Mouse (Mus musculus): ENCODE results near the gene Dgcr6. TPM values are rescaled to one million over a fixed set of nuclear protein-coding genes. Genes with fewer than 3 reads are reported as not detected.

Dgcr6 gene
- polyA plus RNA-seq, 1 experiment from 2014 or later, result 78.6 TPM

DNA sequence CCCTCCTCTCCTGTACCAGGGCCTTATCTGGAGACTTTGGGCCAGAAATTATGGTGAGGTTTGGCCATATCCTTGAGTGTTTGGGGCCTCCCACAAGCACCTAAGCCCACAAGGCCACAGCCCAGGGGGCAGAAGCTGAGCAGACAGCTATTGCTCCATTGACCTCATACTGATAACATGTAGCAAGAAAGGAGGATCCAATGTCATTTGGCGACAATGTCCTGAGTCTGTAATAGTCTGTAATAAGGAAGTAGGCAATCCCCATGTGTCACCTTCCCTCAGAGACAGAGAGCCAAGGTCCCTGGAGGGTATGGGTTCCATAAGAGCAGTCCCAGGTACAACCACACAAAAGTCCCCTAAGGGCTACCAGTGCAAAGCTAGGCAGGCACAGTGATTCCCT is 29.6 kb downstream of the Dgcr6 start:
- Histone ChIP-seq H3K4me2 (replicated peaks; ENCODE audit: low read depth, low read length) (no peak overlapping the region), H3K27ac (ENCODE audit: low read length) (no peak overlapping the region), H3K9me3 (ENCODE audit: low read length) (no peaks in the 10 kb centered on the region), H3K4me1 (ENCODE audit: insufficient read depth, low read depth, low read length) (no peaks in the 10 kb centered on the region), H3K4me3 (ENCODE audit: low read depth, low read length) (no peak overlapping the region), H3K9ac (replicated peaks; ENCODE audit: low read depth) (no peak overlapping the region), H3K27me3 (replicated peaks; ENCODE audit: insufficient read depth, low read length) (no peaks in the 10 kb centered on the region), H3K36me3 (ENCODE audit: insufficient read depth, low read length) (no peaks in the 10 kb centered on the region)
- TF ChIP-seq CTCF (IDR thresholded peaks at IDR 0.05) (no peak), EP300 (IDR thresholded peaks at IDR 0.05) (no peak)
- ATAC-seq, result no peak
- 74% methylated on average over 1 of the region's 1 CpGs for WGBS
- no peak for DNase-seq (ENCODE audit: low spot score)

DNA sequence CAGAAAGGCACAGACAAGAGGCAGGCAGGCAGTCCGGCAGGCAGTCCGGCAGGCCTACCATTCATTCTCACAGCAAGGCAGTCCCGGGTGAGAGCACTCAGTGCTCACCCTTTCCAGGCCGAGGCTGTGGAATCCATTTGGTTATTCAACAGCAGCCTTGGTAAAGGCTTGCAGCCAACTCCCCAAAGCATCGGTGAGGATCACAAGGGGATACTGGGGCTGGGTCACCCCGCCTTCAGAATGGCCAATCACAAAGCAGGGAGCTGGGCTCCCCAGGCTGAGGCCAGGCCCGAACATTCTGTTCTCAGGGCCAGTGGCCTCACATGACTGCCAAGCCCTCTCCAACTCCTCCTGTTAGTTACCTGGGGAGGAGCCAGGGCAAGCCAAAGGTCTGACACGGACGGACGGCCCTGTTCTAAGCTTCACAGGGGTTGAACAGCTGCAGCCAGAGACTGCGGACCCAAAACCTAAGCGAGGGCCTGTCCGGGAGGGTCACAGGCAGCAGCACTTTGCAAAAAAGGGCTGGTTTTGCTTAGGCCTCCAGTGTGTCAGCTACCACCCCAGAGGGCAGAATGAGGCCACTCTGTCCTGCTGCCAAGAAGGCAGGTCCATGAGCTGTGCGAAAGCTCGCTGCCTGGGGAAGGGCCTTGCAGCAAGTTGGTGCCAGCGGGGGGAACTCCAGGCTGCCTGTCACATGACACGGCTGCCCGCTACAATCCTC is 30.7 kb downstream of the Dgcr6 start:
- Histone ChIP-seq H3K4me1 (ENCODE audit: insufficient read depth, low read depth, low read length) (peaks cover 4% of the 10 kb centered on the region; the same call in 1 of the 2 replicates), H3K27me3 (replicated peaks; ENCODE audit: insufficient read depth, low read length) (no peaks in the 10 kb centered on the region), H3K4me3 (ENCODE audit: low read depth, low read length) (no peak overlapping the region), H3K36me3 (ENCODE audit: insufficient read depth, low read length) (no peaks in the 10 kb centered on the region), H3K4me2 (replicated peaks; ENCODE audit: low read depth, low read length) (no peak overlapping the region), H3K27ac (ENCODE audit: low read length) (no peak overlapping the region), H3K9me3 (ENCODE audit: low read length) (no peaks in the 10 kb centered on the region), H3K9ac (replicated peaks; ENCODE audit: low read depth) (no peak overlapping the region)
- DNase-seq (ENCODE audit: low spot score) (peak; percentile 38), ATAC-seq (peak; percentile 51)
- WGBS, result 75% methylated on average over 18 of the region's 18 CpGs
- TF ChIP-seq EP300 (IDR thresholded peaks at IDR 0.05) (peak; percentile 66), CTCF (IDR thresholded peaks at IDR 0.05) (no peak)

DNA sequence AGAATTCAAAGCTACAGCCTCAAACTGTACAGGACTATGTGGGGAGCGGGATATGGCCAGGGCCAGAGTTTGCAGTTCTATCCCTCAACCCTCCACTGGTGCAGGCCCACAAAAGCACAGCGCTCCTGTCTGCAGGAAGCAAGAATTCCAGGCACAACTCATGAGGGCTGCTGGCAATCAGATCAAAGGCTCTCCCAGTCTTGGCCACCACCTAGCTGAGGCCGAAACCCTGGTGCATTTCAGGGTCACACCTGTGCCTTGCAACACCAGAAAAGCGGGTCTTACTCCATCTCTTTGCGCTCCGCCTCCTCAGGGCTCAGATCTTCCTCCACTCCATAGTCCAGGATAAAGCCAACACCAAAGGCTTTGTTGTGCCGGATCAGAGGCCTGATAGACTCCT is 31.6 kb downstream of the Dgcr6 start:
- H3K9ac ChIP-seq (replicated peaks; ENCODE audit: low read depth), result no peak overlapping the region
- peaks cover 7% of the 10 kb centered on the region; the same call in 1 of the 2 replicates for H3K4me1 ChIP-seq (ENCODE audit: insufficient read depth, low read depth, low read length)
- TF ChIP-seq CTCF (IDR thresholded peaks at IDR 0.05) (no peak), EP300 (IDR thresholded peaks at IDR 0.05) (no peak)
- DNase-seq (ENCODE audit: low spot score) (no peak), ATAC-seq (no peak)
- 82% methylated on average over 7 of the region's 7 CpGs for WGBS
- no peaks in the 10 kb centered on the region for H3K27me3 ChIP-seq (replicated peaks; ENCODE audit: insufficient read depth, low read length)
- no peaks in the 10 kb centered on the region for H3K9me3 ChIP-seq (ENCODE audit: low read length)
- H3K4me3 ChIP-seq (ENCODE audit: low read depth, low read length), result no peak overlapping the region
- no peak overlapping the region for H3K27ac ChIP-seq (ENCODE audit: low read length)
- H3K36me3 ChIP-seq (ENCODE audit: insufficient read depth, low read length), result no peaks in the 10 kb centered on the region
- H3K4me2 ChIP-seq (replicated peaks; ENCODE audit: low read depth, low read length), result no peak overlapping the region

DNA sequence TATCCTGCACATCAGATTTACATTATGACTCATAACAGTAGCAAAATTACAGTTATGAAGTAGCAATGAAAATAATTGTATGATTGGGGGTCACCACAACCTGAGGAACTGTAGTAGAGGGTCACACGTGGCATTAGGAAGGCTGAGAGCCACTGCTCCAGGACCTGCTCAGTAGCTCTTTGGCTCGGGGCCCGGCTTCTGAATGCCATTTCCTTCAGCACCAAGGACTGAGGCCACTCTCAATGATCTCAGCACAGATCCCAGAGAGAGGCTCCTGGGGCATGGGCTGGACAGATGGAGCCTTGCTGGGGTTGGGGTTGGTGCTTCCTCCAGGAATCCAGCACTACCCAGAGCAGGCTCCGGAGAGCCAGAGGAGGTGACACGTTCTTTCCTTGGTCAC is 34.4 kb downstream of the Dgcr6 start:
- no peak for ATAC-seq
- DNase-seq (ENCODE audit: low spot score), result no peak
- H3K4me2 ChIP-seq (replicated peaks; ENCODE audit: low read depth, low read length), result no peak overlapping the region
- H3K27ac ChIP-seq (ENCODE audit: low read length), result no peak overlapping the region
- 68% methylated on average over 5 of the region's 5 CpGs for WGBS
- H3K27me3 ChIP-seq (replicated peaks; ENCODE audit: insufficient read depth, low read length), result no peaks in the 10 kb centered on the region
- no peak overlapping the region for H3K4me3 ChIP-seq (ENCODE audit: low read depth, low read length)
- H3K9me3 ChIP-seq (ENCODE audit: low read length), result no peaks in the 10 kb centered on the region
- H3K36me3 ChIP-seq (ENCODE audit: insufficient read depth, low read length), result no peaks in the 10 kb centered on the region
- TF ChIP-seq EP300 (IDR thresholded peaks at IDR 0.05) (no peak), CTCF (IDR thresholded peaks at IDR 0.05) (no peak)
- H3K9ac ChIP-seq (replicated peaks; ENCODE audit: low read depth), result no peak overlapping the region
- peaks cover 7% of the 10 kb centered on the region; the same call in 1 of the 2 replicates for H3K4me1 ChIP-seq (ENCODE audit: insufficient read depth, low read depth, low read length)

DNA sequence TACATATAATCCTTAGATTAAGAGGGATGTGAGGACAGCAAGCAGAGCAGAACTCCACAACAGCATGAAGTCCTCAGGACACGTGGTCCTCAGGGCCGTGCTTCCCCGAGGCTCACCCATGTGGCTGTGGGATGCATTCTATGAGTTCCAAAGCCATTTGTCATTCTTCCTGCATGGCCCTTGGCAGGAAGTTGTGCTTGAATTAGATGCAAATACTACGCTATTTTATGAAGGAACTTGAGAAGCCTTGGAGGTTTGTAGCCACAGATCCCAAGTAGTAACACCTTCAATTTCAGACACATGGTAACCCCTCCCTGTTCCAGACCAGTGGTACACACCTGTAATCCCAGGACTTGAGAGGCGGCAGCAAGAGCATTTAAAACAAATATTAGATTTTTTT is 43.7 kb downstream of the Dgcr6 start:
- H3K4me2 ChIP-seq (replicated peaks; ENCODE audit: low read depth, low read length), result no peak overlapping the region
- H3K9ac ChIP-seq (replicated peaks; ENCODE audit: low read depth), result no peak overlapping the region
- no peak for TF ChIP-seq EP300 (IDR thresholded peaks at IDR 0.05)
- TF ChIP-seq CTCF (IDR thresholded peaks at IDR 0.05), result no peak
- WGBS, result 22% methylated on average over 5 of the region's 5 CpGs
- H3K4me3 ChIP-seq (ENCODE audit: low read depth, low read length), result no peak overlapping the region
- H3K27me3 ChIP-seq (replicated peaks; ENCODE audit: insufficient read depth, low read length), result no peaks in the 10 kb centered on the region
- H3K36me3 ChIP-seq (ENCODE audit: insufficient read depth, low read length), result no peaks in the 10 kb centered on the region
- peak; percentile 41 for DNase-seq (ENCODE audit: low spot score)
- no peaks in the 10 kb centered on the region for H3K4me1 ChIP-seq (ENCODE audit: insufficient read depth, low read depth, low read length)
- ATAC-seq, result peak; percentile 77
- H3K9me3 ChIP-seq (ENCODE audit: low read length), result no peaks in the 10 kb centered on the region; the same call in 1 of the 2 replicates
- H3K27ac ChIP-seq (ENCODE audit: low read length), result no peak overlapping the region

DNA sequence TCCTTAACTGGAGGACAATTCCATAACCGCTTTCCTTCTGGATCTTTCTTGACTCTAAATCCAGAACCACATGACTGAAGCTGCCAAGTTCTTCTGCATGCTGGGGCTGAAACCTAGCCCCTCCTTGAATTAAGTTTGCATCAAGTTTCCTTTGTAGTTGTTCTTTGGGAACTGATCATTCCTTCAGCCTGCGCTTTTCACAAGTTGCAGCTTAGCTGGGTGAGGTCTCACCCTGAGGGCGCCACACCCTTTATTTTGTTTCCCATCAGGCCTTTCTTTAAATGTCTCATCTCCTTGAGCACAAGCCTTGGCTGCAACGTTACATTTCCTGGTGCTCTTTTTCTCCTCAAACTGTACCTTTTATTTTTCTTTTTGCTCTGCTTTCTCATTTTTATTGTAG is 50.2 kb downstream of the Dgcr6 start:
- 77% methylated on average over 4 of the region's 4 CpGs for WGBS
- TF ChIP-seq CTCF (IDR thresholded peaks at IDR 0.05), result no peak
- no peak for TF ChIP-seq EP300 (IDR thresholded peaks at IDR 0.05)
- ATAC-seq (no peak), DNase-seq (ENCODE audit: low spot score) (no peak)
- H3K27me3 ChIP-seq (replicated peaks; ENCODE audit: insufficient read depth, low read length), result no peaks in the 10 kb centered on the region
- no peak overlapping the region for H3K9ac ChIP-seq (replicated peaks; ENCODE audit: low read depth)
- H3K4me3 ChIP-seq (ENCODE audit: low read depth, low read length), result no peak overlapping the region
- no peak overlapping the region for H3K4me2 ChIP-seq (replicated peaks; ENCODE audit: low read depth, low read length)
- H3K27ac ChIP-seq (ENCODE audit: low read length), result no peak overlapping the region
- H3K9me3 ChIP-seq (ENCODE audit: low read length), result no peaks in the 10 kb centered on the region
- H3K4me1 ChIP-seq (ENCODE audit: insufficient read depth, low read depth, low read length), result no peaks in the 10 kb centered on the region
- H3K36me3 ChIP-seq (ENCODE audit: insufficient read depth, low read length), result no peaks in the 10 kb centered on the region
